Mouse (Mus musculus): ENCODE results near the gene Senp1.

- TF ChIP-seq CTCF (IDR thresholded peaks at IDR 0.05; ENCODE audit: insufficient read depth, low read length) (no peak), POLR2A (IDR thresholded peaks at IDR 0.05; ENCODE audit: borderline replicate concordance, extremely low read depth, low read depth, low read length) (no peak)
Measured at GRCm38 (mm10) chr15:98075034-98075433, 18.5 kb downstream of the Senp1 start.

Measured in lung, adult 2 months (tissue).